Mouse (Mus musculus) CH12.LX (cell line): ENCODE data around the gene Ahnak. TPM values are rescaled to one million over a fixed set of nuclear protein-coding genes. Genes with fewer than 3 reads are reported as not detected.

Experiments used
- DNase-seq: peaks from one replicate; pipeline ENCODE4 v3.0.0-alpha.2; 2013; ENCODE audit errors: extremely low read depth
- H3K27ac ChIP-seq: 2 replicates; pipeline ENCODE4 v1.5.1; 2012; ENCODE audit warnings: low read depth, mild to moderate bottlenecking, control low read depth, moderate library complexity; ENCODE audit not compliant: insufficient read depth
- H3K27me3 ChIP-seq: replicated peaks from 2 replicates; pipeline ENCODE3; 2012; ENCODE audit warnings: inconsistent platforms
- H3K36me3 ChIP-seq, 2 experiments: replicated peaks in 1 of 2; 2 replicates each; pipeline versions ENCODE3 to v1.6.1; 2012; ENCODE audit warnings: inconsistent platforms in 1 of 2, low read length in 1 of 2, mild to moderate bottlenecking in 1 of 2, mixed read lengths in 1 of 2, moderate library complexity in 1 of 2; ENCODE audit not compliant: control insufficient read depth in 1 of 2, insufficient read depth in 1 of 2
- H3K4me1 ChIP-seq, 2 experiments: 2 replicates each; pipeline ENCODE4 v1.6.1; 2012; ENCODE audit warnings: inconsistent platforms in 1 of 2, moderate library complexity in 1 of 2; ENCODE audit not compliant: insufficient read depth in 2 of 2, control insufficient read depth in 1 of 2
- H3K4me2 ChIP-seq: 2 replicates; pipeline ENCODE4 v1.6.1; 2012; ENCODE audit warnings: low read depth, mild to moderate bottlenecking, control low read depth; ENCODE audit not compliant: poor library complexity, insufficient read depth, severe bottlenecking
- H3K4me3 ChIP-seq, 3 experiments: fragments of 150-350 bp in 1 of 3; sonication (generic) in 1 of 3; replicated peaks in 1 of 3; 2 replicates each; pipeline versions ENCODE3 to v1.5.1; 2011 to 2012; ENCODE audit warnings: low read depth in 2 of 3, low read length in 2 of 3, mild to moderate bottlenecking in 2 of 3, moderate library complexity in 2 of 3, control low read depth in 1 of 3, improper control_type of control experiment in 1 of 3, inconsistent platforms in 1 of 3, mixed read lengths in 1 of 3; ENCODE audit not compliant: poor library complexity in 1 of 3
- H3K79me2 ChIP-seq: replicated peaks from 2 replicates; pipeline ENCODE4 v1.6.1; 2012; ENCODE audit warnings: mild to moderate bottlenecking, moderate library complexity; ENCODE audit not compliant: control insufficient read depth, poor library complexity, insufficient read depth, severe bottlenecking; ENCODE audit errors: extremely low read depth
- H3K9ac ChIP-seq: 2 replicates; pipeline ENCODE4 v1.6.1; 2012; ENCODE audit warnings: low read depth, mild to moderate bottlenecking, control low read depth, moderate library complexity; ENCODE audit not compliant: insufficient read depth
- H3K9me3 ChIP-seq: replicated peaks from 2 replicates; pipeline ENCODE3; 2012; ENCODE audit warnings: low read length, inconsistent platforms, mixed read lengths
- BHLHE40 ChIP-seq: IDR thresholded peaks from 2 replicates; pipeline ENCODE4 v1.6.1; 2011; ENCODE audit warnings: mild to moderate bottlenecking, low read depth, low read length, improper control_type of control experiment
- CHD1 ChIP-seq: IDR thresholded peaks from 2 replicates; pipeline ENCODE4 v1.6.1; 2012; ENCODE audit warnings: low read depth, low read length, improper control_type of control experiment, inconsistent platforms
- CHD2 ChIP-seq: IDR thresholded peaks from 2 replicates; pipeline ENCODE4 v1.6.1; 2011; ENCODE audit warnings: low read length, improper control_type of control experiment
- CTCF ChIP-seq, 2 experiments: IDR thresholded peaks in 1 of 2; conservative IDR thresholded peaks in 1 of 2; 2 replicates each; pipeline ENCODE4 v1.5.1; 2011 to 2012; ENCODE audit warnings: low read depth in 2 of 2, low read length in 2 of 2, improper control_type of control experiment in 1 of 2, inconsistent platforms in 1 of 2, mild to moderate bottlenecking in 1 of 2, moderate library complexity in 1 of 2
- EP300 ChIP-seq: IDR thresholded peaks from 2 replicates; pipeline ENCODE4 v1.6.1; 2011; ENCODE audit warnings: low read length, improper control_type of control experiment
- HCFC1 ChIP-seq: IDR thresholded peaks from 2 replicates; pipeline ENCODE4 v1.6.1; 2012; ENCODE audit warnings: low read depth, mild to moderate bottlenecking, inconsistent platforms, low read length, improper control_type of control experiment
- JUN ChIP-seq: IDR thresholded peaks from 2 replicates; pipeline ENCODE4 v1.6.1; 2011; ENCODE audit warnings: low read depth, mild to moderate bottlenecking, low read length, improper control_type of control experiment, moderate library complexity; ENCODE audit not compliant: insufficient read depth
- JUND ChIP-seq: conservative IDR thresholded peaks from 2 replicates; pipeline ENCODE4 v1.6.1; 2011; ENCODE audit warnings: low read depth, low read length, improper control_type of control experiment
- KAT2A ChIP-seq: IDR thresholded peaks from 2 replicates; pipeline ENCODE4 v1.6.1; 2012; ENCODE audit warnings: low read length, improper control_type of control experiment, inconsistent platforms; ENCODE audit not compliant: insufficient replicate concordance
- MAFK ChIP-seq: IDR thresholded peaks from 2 replicates; pipeline ENCODE4 v1.6.1; 2011; ENCODE audit warnings: low read length, improper control_type of control experiment; ENCODE audit not compliant: insufficient replicate concordance
- MAX ChIP-seq: IDR thresholded peaks from 2 replicates; pipeline ENCODE4 v1.6.1; 2011; ENCODE audit warnings: low read length, improper control_type of control experiment
- MEF2A ChIP-seq: IDR thresholded peaks from 2 replicates; pipeline ENCODE4 v1.6.1; 2014; ENCODE audit warnings: low read depth, mild to moderate bottlenecking, inconsistent platforms, low read length, improper control_type of control experiment, borderline replicate concordance
- MXI1 ChIP-seq: IDR thresholded peaks from 2 replicates; pipeline ENCODE4 v1.6.1; 2011; ENCODE audit warnings: mild to moderate bottlenecking, low read depth, low read length, improper control_type of control experiment
- MYC ChIP-seq: IDR thresholded peaks from 2 replicates; pipeline ENCODE4 v1.6.1; 2011; ENCODE audit warnings: low read depth, mild to moderate bottlenecking, improper control_type of control experiment, low read length
- POLR2A ChIP-seq: IDR thresholded peaks from 2 replicates; pipeline ENCODE4 v1.6.1; 2011; ENCODE audit warnings: low read depth, mild to moderate bottlenecking, improper control_type of control experiment, low read length
- POLR2AphosphoS2 ChIP-seq: IDR thresholded peaks from 2 replicates; pipeline ENCODE4 v1.6.1; 2011; ENCODE audit warnings: low read depth, low read length, improper control_type of control experiment
- RAD21 ChIP-seq: IDR thresholded peaks from 2 replicates; pipeline ENCODE4 v1.6.1; 2011; ENCODE audit warnings: low read depth, mild to moderate bottlenecking, low read length, improper control_type of control experiment, moderate library complexity
- RCOR1 ChIP-seq: conservative IDR thresholded peaks from 2 replicates; pipeline ENCODE4 v1.6.1; 2012; ENCODE audit warnings: low read depth, mild to moderate bottlenecking, inconsistent platforms, low read length, improper control_type of control experiment
- SIN3A ChIP-seq: IDR thresholded peaks from 2 replicates; pipeline ENCODE4 v1.6.1; 2012; ENCODE audit warnings: low read length, improper control_type of control experiment, inconsistent platforms
- SMC3 ChIP-seq: IDR thresholded peaks from 2 replicates; pipeline ENCODE4 v1.6.1; 2011; ENCODE audit warnings: low read depth, low read length, improper control_type of control experiment
- TBP ChIP-seq: conservative IDR thresholded peaks from 2 replicates; pipeline ENCODE4 v1.6.1; 2011; ENCODE audit warnings: low read depth, low read length, improper control_type of control experiment
- TCF12 ChIP-seq: IDR thresholded peaks from 2 replicates; pipeline ENCODE4 v1.6.1; 2014; ENCODE audit warnings: low read depth, mild to moderate bottlenecking, inconsistent platforms, low read length, improper control_type of control experiment
- USF1 ChIP-seq: IDR thresholded peaks from 2 replicates; pipeline ENCODE4 v1.6.1; 2014; ENCODE audit warnings: low read depth, mild to moderate bottlenecking, inconsistent platforms, low read length, improper control_type of control experiment
- USF2 ChIP-seq: conservative IDR thresholded peaks from 2 replicates; pipeline ENCODE4 v1.6.1; 2011; ENCODE audit warnings: low read depth, low read length, improper control_type of control experiment
- ZKSCAN1 ChIP-seq: IDR thresholded peaks from 2 replicates; pipeline ENCODE4 v1.6.1; 2012; ENCODE audit warnings: low read depth, inconsistent platforms, low read length, improper control_type of control experiment, borderline replicate concordance
- ZMIZ1 ChIP-seq: IDR thresholded peaks from 2 replicates; pipeline ENCODE4 v1.6.1; 2012; ENCODE audit warnings: low read depth, mild to moderate bottlenecking, inconsistent platforms, low read length, improper control_type of control experiment
- ZNF384 ChIP-seq: IDR thresholded peaks from 2 replicates; pipeline ENCODE4 v1.6.1; 2012; ENCODE audit warnings: low read depth, low read length, improper control_type of control experiment, inconsistent platforms
- dilution Hi-C: fragments of 300-500 bp; cut with MboI; formaldehyde crosslinking; loops from 2 replicates; pipeline ENCODE4 v1.14.3; 2020; ENCODE audit warnings: low sequenced_read_pairs; ENCODE audit not compliant: extremely low pct_unique_long_range_greater_than_20kb, extremely low pct_ligation_motif_present
- in situ Hi-C: fragments of 300-500 bp; cut with MboI; formaldehyde crosslinking; loops from 3 replicates; pipeline ENCODE4 v1.14.3; 2019; ENCODE audit warnings: low sequenced_read_pairs, low pct_ligation_motif_present, low pct_unique_long_range_greater_than_20kb, mixed read lengths
- polyA plus RNA-seq: library from polyadenylated mRNA; unstranded; fragments of >175 nt; gene quantifications from 2 replicates; pipeline ENCODE4 v1.2.1, GENCODE M21; 2012; ENCODE audit warnings: low read depth; ENCODE audit not compliant: insufficient read length
- total RNA-seq, 2 experiments: library from RNA; depleted of rRNA; stranded (reverse); fragments of 300-350 nt in 1 of 2; fragments of >200 nt in 1 of 2; gene quantifications; 2 replicates each; pipeline ENCODE4 v1.2.3; 2012 to 2014

The Ahnak gene
- total and polyA plus RNA-seq, 3 experiments: 1.7 to 21.7 (median 1.8) TPM

- no peak for TF ChIP-seq USF1
- peak; percentile 54; the same call in 1 of the 2 replicates for TF ChIP-seq CHD2
- TF ChIP-seq POLR2A: no peak
- TF ChIP-seq MEF2A: peak; percentile 56; the same call in 1 of the 2 replicates
- peak; percentile 67 for TF ChIP-seq SIN3A
- TF ChIP-seq MXI1: peak; percentile 88
- 0 out of 2 replicates have a peak, but pooled peaks have one; percentile 40 for TF ChIP-seq JUND
- TF ChIP-seq MAFK: peak; percentile 8; the same call in 1 of the 2 replicates
- TF ChIP-seq SMC3: peak; percentile 98
- TF ChIP-seq TBP: no peak; the same call in 1 of the 2 replicates
- peak; percentile 73 for TF ChIP-seq MYC
- TF ChIP-seq ZNF384: peak; percentile 31; the same call in 1 of the 2 replicates
- no peak for TF ChIP-seq KAT2A
- TF ChIP-seq RAD21: peak; percentile 92
- TF ChIP-seq EP300: peak; percentile 85
- peak; percentile 45; the same call in 1 of the 2 replicates for TF ChIP-seq CHD1
- TF ChIP-seq ZMIZ1: no peak
- TF ChIP-seq CTCF (conservative IDR thresholded peaks at IDR 0.05 in 1 of 2, IDR thresholded peaks at IDR 0.05 in 1 of 2; ENCODE audit: low read depth in 2 of 2, low read length in 2 of 2): peak; percentile 42 to 95
- no peak for TF ChIP-seq USF2
- TF ChIP-seq ZKSCAN1: no peak
- peak; percentile 12; the same call in 1 of the 2 replicates for TF ChIP-seq HCFC1
- TF ChIP-seq POLR2AphosphoS2: no peak
- no peak for TF ChIP-seq JUN
- peak; percentile 65 for TF ChIP-seq MAX
- TF ChIP-seq TCF12: peak; percentile 53; the same call in 1 of the 2 replicates
- TF ChIP-seq, all 38 proteins: peak for 24
Measured at GRCm38 (mm10) chr19:8992769-8993624, 3.9 kb downstream of the Ahnak start (continued).

- dilution Hi-C loops: no loop called here
- Histone ChIP-seq H3K9me3 (no peaks in the 10 kb centered on the region), H3K36me3 (no peaks in the 10 kb centered on the region), H3K4me2 (peak overlapping the region; percentile 45), H3K27me3 (peaks cover 9% of the 10 kb centered on the region), H3K4me3 (peak overlapping the region; percentile 32 to 50 (median 36)), H3K9ac (peak overlapping the region; percentile 31), H3K79me2 (peaks cover 61% of the 10 kb centered on the region), H3K4me1 (peaks cover 36 to 92% of the 10 kb centered on the region in 2 experiments), H3K27ac (peak overlapping the region; percentile 97)
- in situ Hi-C loops: loop anchor here (5.0 to 10.0 kb wide), 2 partner anchors 61 to 84 kb away; no protein-coding TSS in a partner anchor
- DNase-seq: no peak
- 0 out of 2 replicates have a peak, but pooled peaks have one; percentile 20 for TF ChIP-seq SIN3A
- TF ChIP-seq BHLHE40: peak; percentile 64
- TF ChIP-seq ZMIZ1: no peak
- TF ChIP-seq KAT2A: 0 out of 2 replicates have a peak, but pooled peaks have one; percentile 6
- 0 out of 2 replicates have a peak, but pooled peaks have one; percentile 17 for TF ChIP-seq MYC
- no peak for TF ChIP-seq RCOR1
- TF ChIP-seq TBP: 0 out of 2 replicates have a peak, but pooled peaks have one; percentile 40
Measured at GRCm38 (mm10) chr19:8993625-8993912, 4.5 kb downstream of the Ahnak start.
